Mouse (Mus musculus) embryonic stem cell, embryonic (primary cell): ENCODE data around the gene Bpifb1.
"Not testable (repeated sequence)": the region's sequence is repeated elsewhere in the genome, so short reads cannot be mapped to it uniquely, and the experiment has no call there.

Experiments used
- CTCF ChIA-PET, 4 experiments: fragments of 300-600 bp in 2 of 4; fragments of 350-600 bp in 2 of 4; sonication (Branson Sonifier 250); formaldehyde crosslinking; loops; one replicate each; lab custom pipeline; 2022; ENCODE audit warnings: inconsistent platforms in 2 of 4; lab: Charles Lee
- POLR2A ChIA-PET, 4 experiments: fragments of 300-600 bp in 2 of 4; fragments of 350-600 bp in 2 of 4; sonication (Branson Sonifier 250); formaldehyde crosslinking; loops; one replicate each; lab custom pipeline; 2022; ENCODE audit warnings: antibody characterized with exemption in 4 of 4, inconsistent platforms in 1 of 4; lab: Charles Lee

The Bpifb1 gene

GRCm38 (mm10) chr2:154190546-154191258 is at the start of gene Bpifb1:
Bpifb1 (plus strand) TSS chr2:154190818.
- ChIA-PET CTCF (interaction anchor here in 3 of 4 experiments (0.5 to 1.2 kb wide), 6 partner anchors 17 to 843 kb away, joined by 3 to 4 read pairs (median 3); no protein-coding TSS in a partner anchor), POLR2A (interaction anchor here in 1 of 4 experiments (0.7 kb wide), 1 partner anchor 257 kb away, joined by 4 read pairs; no protein-coding TSS in a partner anchor)

GRCm38 (mm10) chr2:154142580-154142979 is 48.0 kb upstream of the Bpifb1 start, which contains the start of gene Bpifa1:
Bpifa1 (plus strand) TSS chr2:154142880.
- CTCF ChIA-PET: interaction anchor here in 2 of 4 experiments (0.9 kb wide), 2 partner anchors 16 to 189 kb away, joined by 3 to 4 read pairs; no protein-coding TSS in a partner anchor
- POLR2A ChIA-PET: interaction anchor here in 1 of 4 experiments (0.7 kb wide), 1 partner anchor 62 kb away, joined by 3 read pairs; no protein-coding TSS in a partner anchor

GRCm38 (mm10) chr2:154143735-154144134 is 46.9 kb upstream of the Bpifb1 start:
- POLR2A ChIA-PET: no interaction called here
- CTCF ChIA-PET: interaction anchor here in 1 of 4 experiments (0.7 kb wide), 1 partner anchor 9 kb away, joined by 3 read pairs; no protein-coding TSS in a partner anchor

- POLR2A ChIA-PET: no interaction called here
- CTCF ChIA-PET: no interaction called here
These were observed 43.1 kb upstream of the Bpifb1 start for GRCm38 (mm10) chr2:154147496-154147895.

- ChIA-PET POLR2A (interaction anchor here in 1 of 4 experiments (1.1 kb wide), 1 partner anchor 13 kb away, joined by 3 read pairs; no protein-coding TSS in a partner anchor), CTCF (interaction anchor here (0.6 to 1.8 kb wide), 44 partner anchors 8 to 1669 kb away, joined by 3 to 9 read pairs (median 3); partner anchors contain the start of genes Bpifb5 (in 2 of the 4) and Bpifa1 (in 1 of the 4))
These were observed 32.2 kb upstream of the Bpifb1 start for GRCm38 (mm10) chr2:154158433-154158832.

GRCm38 (mm10) chr2:154162307-154162706 is 28.3 kb upstream of the Bpifb1 start, which contains the start of gene Bpifa5:
Bpifa5 (plus strand) TSS chr2:154162607.
- ChIA-PET POLR2A (interaction anchor here in 1 of 4 experiments (0.6 kb wide), 1 partner anchor 1705 kb away, joined by 3 read pairs; no protein-coding TSS in a partner anchor), CTCF (interaction anchor here in 1 of 4 experiments (0.6 kb wide), 1 partner anchor 208 kb away, joined by 3 read pairs; no protein-coding TSS in a partner anchor)

- CTCF ChIA-PET: no interaction called here
- POLR2A ChIA-PET: no interaction called here
These were observed 27.3 kb upstream of the Bpifb1 start for GRCm38 (mm10) chr2:154163306-154163705.

- POLR2A ChIA-PET: interaction anchor here in 1 of 4 experiments (0.5 kb wide), 1 partner anchor 19 kb away, joined by 4 read pairs; no protein-coding TSS in a partner anchor
- CTCF ChIA-PET: interaction anchor here in 3 of 4 experiments (0.7 to 1.8 kb wide), 6 partner anchors 10 to 278 kb away, joined by 3 to 6 read pairs (median 4); no protein-coding TSS in a partner anchor
These were observed 21.4 kb upstream of the Bpifb1 start for GRCm38 (mm10) chr2:154169172-154169571.

- ChIA-PET CTCF (interaction anchor here in 1 of 4 experiments (1.7 kb wide), 1 partner anchor 14 kb away, joined by 5 read pairs; no protein-coding TSS in a partner anchor), POLR2A (interaction anchor here in 1 of 4 experiments (1.0 kb wide), 1 partner anchor 13 kb away, joined by 3 read pairs; no protein-coding TSS in a partner anchor)
These were observed 19.0 kb upstream of the Bpifb1 start for GRCm38 (mm10) chr2:154171621-154172020.

GRCm38 (mm10) chr2:154173313-154173712 is 17.3 kb upstream of the Bpifb1 start:
- POLR2A ChIA-PET: no interaction called here
- CTCF ChIA-PET: interaction anchor here in 1 of 4 experiments (0.6 kb wide), 1 partner anchor 238 kb away, joined by 3 read pairs; no protein-coding TSS in a partner anchor

- CTCF ChIA-PET, POLR2A ChIA-PET: not testable (repeated sequence)
These were observed 8.7 kb upstream of the Bpifb1 start for GRCm38 (mm10) chr2:154181900-154182299.

GRCm38 (mm10) chr2:154183061-154183460 is 7.6 kb upstream of the Bpifb1 start:
- ChIA-PET POLR2A (interaction anchor here in 1 of 4 experiments (1.5 kb wide), 1 partner anchor 40 kb away, joined by 3 read pairs; no protein-coding TSS in a partner anchor), CTCF (interaction anchor here in 3 of 4 experiments (0.6 to 1.0 kb wide), 3 partner anchors 24 to 360 kb away, joined by 3 read pairs; no protein-coding TSS in a partner anchor)

- ChIA-PET POLR2A (no interaction called here), CTCF (interaction anchor here (0.6 to 1.7 kb wide), 6 partner anchors 23 to 550 kb away, joined by 3 to 7 read pairs (median 3); no protein-coding TSS in a partner anchor)
These were observed 5.3 kb upstream of the Bpifb1 start for GRCm38 (mm10) chr2:154185319-154185718.

- CTCF ChIA-PET: interaction anchor here (0.6 to 1.7 kb wide), 8 partner anchors 23 to 549 kb away, joined by 3 to 15 read pairs (median 4); no protein-coding TSS in a partner anchor
- POLR2A ChIA-PET: interaction anchor here in 1 of 4 experiments (0.6 to 0.8 kb wide), 2 partner anchors 9 to 337 kb away, joined by 4 to 17 read pairs; no protein-coding TSS in a partner anchor
These were observed 4.9 kb upstream of the Bpifb1 start for GRCm38 (mm10) chr2:154185748-154186147.

- ChIA-PET CTCF (interaction anchor here (0.5 to 2.1 kb wide), 6 partner anchors 19 to 113 kb away, joined by 3 to 9 read pairs (median 6); no protein-coding TSS in a partner anchor), POLR2A (interaction anchor here in 2 of 4 experiments (0.8 to 1.3 kb wide), 2 partner anchors 9 to 185 kb away, joined by 3 read pairs; partner anchors contain the start of gene Cdk5rap1 (in 1 of the 2))
These were observed 3.1 kb upstream of the Bpifb1 start for GRCm38 (mm10) chr2:154187468-154187867.

- ChIA-PET CTCF (interaction anchor here in 2 of 4 experiments (0.5 to 0.8 kb wide), 2 partner anchors 20 to 31 kb away, joined by 3 read pairs; no protein-coding TSS in a partner anchor), POLR2A (interaction anchor here in 1 of 4 experiments (0.8 kb wide), 1 partner anchor 38 kb away, joined by 3 read pairs; no protein-coding TSS in a partner anchor)
These were observed 662 bp upstream of the Bpifb1 start for GRCm38 (mm10) chr2:154189877-154190434.

- POLR2A ChIA-PET: no interaction called here
- CTCF ChIA-PET: interaction anchor here in 1 of 4 experiments (0.7 kb wide), 1 partner anchor 324 kb away, joined by 3 read pairs; no protein-coding TSS in a partner anchor
These were observed 1.5 kb downstream of the Bpifb1 start for GRCm38 (mm10) chr2:154192141-154192540.

- POLR2A ChIA-PET: interaction anchor here in 1 of 4 experiments (1.2 kb wide), 1 partner anchor 171 kb away, joined by 3 read pairs; no protein-coding TSS in a partner anchor
- CTCF ChIA-PET: interaction anchor here in 3 of 4 experiments (1.0 to 1.2 kb wide), 3 partner anchors 14 to 22 kb away, joined by 3 to 4 read pairs (median 4); no protein-coding TSS in a partner anchor
These were observed 2.5 kb downstream of the Bpifb1 start for GRCm38 (mm10) chr2:154193071-154193470.
